Mouse (Mus musculus) kidney, postnatal 10 days (tissue): ENCODE measurements around the gene Slco1a5.
"Not testable (repeated sequence)": the region's sequence is repeated elsewhere in the genome, so short reads cannot be mapped to it uniquely, and the experiment has no call there.

Experiments
- DNase-seq: peaks from one replicate; pipeline ENCODE4 v3.0.0; 2021; ENCODE audit warnings: mixed read lengths

Slco1a5 gene

DNA sequence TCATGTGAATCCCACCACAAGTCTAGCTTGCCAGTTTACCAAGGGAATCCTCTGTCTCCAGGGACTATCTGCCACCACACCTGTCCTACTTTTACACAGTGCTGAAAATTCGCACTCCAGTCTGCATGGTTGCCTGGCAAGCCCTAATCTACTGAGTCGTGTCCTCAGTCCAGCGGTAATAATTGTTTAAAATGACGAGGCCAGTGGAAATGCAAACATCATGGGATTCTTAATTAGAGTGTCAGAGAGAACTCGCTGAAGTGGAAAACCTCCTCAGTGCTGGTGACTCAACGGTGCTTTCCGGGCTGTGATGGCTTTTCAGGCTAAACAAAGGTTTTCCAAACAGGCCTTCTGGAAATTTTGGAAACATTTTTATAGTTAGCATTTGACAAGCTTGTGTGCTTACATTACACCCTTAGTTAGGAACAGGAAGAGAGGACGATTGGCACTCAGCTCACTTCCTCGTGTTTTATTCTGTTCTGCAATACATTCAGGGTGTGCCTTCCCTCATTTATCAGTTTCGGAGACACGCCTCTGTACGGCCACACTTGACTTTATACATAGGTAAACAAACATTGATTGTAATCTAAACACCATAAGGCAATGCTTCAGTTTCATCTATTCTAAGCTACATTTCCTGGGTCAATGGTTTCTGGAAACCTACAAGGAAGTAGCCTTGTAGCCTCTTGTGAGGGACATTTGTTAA is 33.2 kb downstream of the Slco1a5 start:
- no peak for DNase-seq

GRCm38 (mm10) chr6:142275721-142276442 is 46.9 kb downstream of the Slco1a5 start:
- no peak for DNase-seq

DNA sequence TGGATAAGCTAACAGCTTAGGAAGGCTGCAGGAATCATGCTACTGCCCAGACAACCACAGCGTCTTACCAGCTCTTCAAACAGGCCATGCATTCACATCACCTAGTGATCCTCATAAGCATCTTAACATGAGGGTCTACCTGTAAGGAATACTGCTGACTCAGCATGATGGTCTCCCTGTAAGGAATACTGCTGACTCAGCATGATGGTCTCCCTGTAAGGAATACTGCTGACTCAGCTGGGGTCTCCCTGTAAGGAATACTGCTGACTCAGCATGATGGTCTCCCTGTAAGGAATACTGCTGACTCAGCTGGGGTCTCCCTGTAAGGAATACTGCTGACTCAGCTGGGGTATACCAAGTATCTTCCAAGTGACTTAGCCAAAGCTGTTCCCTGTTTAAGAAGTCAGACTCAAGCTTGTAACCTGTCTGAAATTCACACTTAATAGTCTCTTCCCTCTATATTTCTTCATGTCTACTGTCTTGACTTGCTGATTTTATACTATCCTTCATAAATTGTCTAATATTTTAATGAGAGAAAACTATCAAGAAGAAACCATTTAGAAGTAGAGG is 72.0 kb downstream of the Slco1a5 start:
- not testable (repeated sequence) for DNase-seq

GRCm38 (mm10) chr6:142245065-142245464 is 77.7 kb downstream of the Slco1a5 start:
- no peak for DNase-seq

DNA sequence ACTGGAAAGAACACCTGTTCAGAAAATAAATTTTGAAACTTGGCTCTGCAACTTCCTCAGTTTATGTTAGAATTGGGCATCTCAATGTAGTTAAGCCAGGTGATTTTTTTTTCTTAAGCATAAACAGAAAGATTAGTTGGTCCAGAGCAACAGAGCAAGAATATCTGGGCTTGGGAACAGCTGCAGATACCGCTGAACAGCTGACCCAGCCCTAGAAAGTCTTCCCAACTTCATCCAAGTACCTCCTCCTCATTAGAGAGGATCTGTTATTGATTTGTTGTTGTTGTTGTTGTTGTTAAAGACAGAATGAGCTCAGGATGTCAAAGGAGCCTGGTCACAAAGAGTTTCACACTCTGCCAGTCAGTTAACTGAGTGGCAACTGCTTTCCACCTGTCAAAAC is 83.3 kb downstream of the Slco1a5 start:
- no peak for DNase-seq

GRCm38 (mm10) chr6:142220138-142220537 is 102.6 kb downstream of the Slco1a5 start:
- DNase-seq = no peak

- no peak for DNase-seq
These were observed 111.0 kb downstream of the Slco1a5 start for GRCm38 (mm10) chr6:142211821-142212220.

DNA sequence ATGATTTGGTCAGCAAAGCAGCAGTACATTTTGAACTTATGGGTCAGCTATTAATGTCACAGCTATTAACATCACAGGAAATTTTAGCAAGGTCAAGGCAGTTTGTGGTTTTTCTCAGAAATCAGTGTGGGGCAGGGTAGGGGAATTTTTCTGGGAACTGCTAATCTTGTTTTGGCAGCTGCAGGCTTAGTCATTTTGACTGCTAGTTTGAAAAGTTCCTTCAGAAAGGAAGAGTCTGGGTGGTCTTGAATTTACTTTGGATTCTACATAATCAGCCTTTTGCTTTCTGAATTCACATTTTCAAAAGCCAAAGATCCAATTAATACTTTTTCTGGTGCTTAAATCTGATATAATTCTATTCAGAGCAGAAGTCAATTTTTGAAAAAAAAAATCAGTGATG is 113.0 kb downstream of the Slco1a5 start:
- no peak for DNase-seq

GRCm38 (mm10) chr6:142208421-142208820 is 114.4 kb downstream of the Slco1a5 start, which contains the start of gene Slco1a6:
Gene Slco1a6 (minus strand): TSS chr6:142208521.
- no peak for DNase-seq

GRCm38 (mm10) chr6:142200524-142200923 is 122.3 kb downstream of the Slco1a5 start:
- no peak for DNase-seq

DNA sequence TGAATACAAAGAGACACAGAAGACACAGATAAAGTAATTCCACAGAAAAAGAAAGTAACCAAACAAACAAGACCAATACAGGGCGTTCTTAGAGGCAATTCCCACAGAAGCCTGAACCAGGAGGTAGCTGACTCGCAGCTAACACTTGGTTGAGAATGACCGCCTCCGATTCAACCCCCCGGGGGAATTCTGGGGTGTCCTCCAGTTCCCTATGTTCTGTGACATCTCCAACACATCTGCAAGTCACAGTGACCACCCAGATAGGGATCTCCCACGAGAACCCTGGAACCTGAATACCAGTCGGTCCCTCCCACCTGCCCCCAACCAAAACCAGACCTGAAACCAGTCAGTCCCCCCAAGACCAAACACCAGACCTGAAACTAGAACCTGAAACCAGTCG is 128.5 kb downstream of the Slco1a5 start:
- no peak for DNase-seq

DNA sequence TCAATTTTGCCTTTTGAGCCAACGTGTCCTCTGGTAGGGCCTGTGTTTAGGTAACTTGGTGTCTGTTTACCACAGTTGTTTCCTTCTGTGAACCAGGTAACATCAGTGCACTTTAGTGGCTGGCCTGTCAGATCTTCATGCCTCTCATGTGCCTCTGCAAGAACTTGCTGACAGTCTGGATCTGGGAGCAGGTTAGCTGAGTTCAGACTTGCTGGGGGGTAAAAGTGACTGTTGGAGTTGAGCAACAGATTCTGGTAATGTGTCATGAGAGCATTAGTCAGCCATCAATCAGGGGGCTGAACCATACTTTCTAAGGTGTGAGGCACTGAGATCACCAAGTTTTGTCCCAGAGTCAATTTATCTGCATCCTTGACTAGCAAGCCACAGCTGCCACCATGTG is 130.8 kb downstream of the Slco1a5 start:
- no peak for DNase-seq

GRCm38 (mm10) chr6:142187426-142187825 is 135.4 kb downstream of the Slco1a5 start:
- no peak for DNase-seq

DNA sequence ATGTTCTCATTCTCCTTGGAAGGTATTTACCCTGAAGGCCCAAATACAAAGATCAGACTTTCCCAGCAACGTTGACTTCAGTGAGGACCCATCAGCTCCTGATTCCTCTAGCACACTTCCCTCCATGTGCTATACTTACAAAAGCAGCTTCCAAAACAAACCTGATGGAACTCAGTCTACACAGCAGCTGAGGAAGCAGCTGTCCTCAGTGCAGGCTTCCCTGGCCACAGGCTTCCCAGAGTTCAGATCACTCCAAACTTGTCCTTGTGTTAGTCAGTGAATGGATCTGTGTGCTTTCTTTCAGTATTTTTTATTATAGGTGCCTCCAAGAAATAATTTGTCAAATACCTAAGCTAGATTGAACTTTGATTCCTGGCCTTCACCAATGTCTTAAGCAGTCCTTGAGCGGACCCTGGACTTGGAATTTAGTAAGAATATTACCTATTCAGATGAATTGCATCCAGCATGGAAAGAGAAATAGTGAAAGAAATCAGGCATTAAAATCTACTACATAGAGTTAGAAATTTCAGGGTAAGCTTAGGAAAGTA is 136.8 kb downstream of the Slco1a5 start:
- DNase-seq = no peak
